Comparison of ENCODE assay signal across 17 mouse cellular contexts in genomic region chr4:137082866-137083265, GRCm38 (mm10). TPM values are rescaled to one million over a fixed set of nuclear protein-coding genes. Genes with fewer than 3 reads are reported as not detected.
DNase-seq lines count a peak whose midpoint lies in the region.
"Had no signal": no experiment of that assay in that cellular context is flagged by ENCODE, and none has a peak within 500 bp of the region (broad histone marks: within the 10 kb centered on the region; RNA-seq: fewer than 3 reads in every experiment).

No protein-coding gene starts in this region.

- DNase-seq in 3134 (ENCODE audit: extremely low read depth, insufficient read length, low spot score) (peak; percentile 50), 3T3-L1 (ENCODE audit: low read depth, low spot score) (peak; percentile 73), R1 (ENCODE audit: low read depth, low spot score) (peak; percentile 25), liver (no peak)
- DNase-seq in Muller cell, postnatal 12 days (ENCODE audit: inconsistent ontology term), result peak; percentile 59
- no peak for DNase-seq in left cerebral cortex, adult 9 months (ENCODE audit: low spot score in 2 of 2)
- no peak for DNase-seq in gastrocnemius, postnatal 25 days
- DNase-seq in frontal cortex, adult 2 months (ENCODE audit: extremely low spot score in 1 of 2, low spot score in 1 of 2), result no peak
- DNase-seq: adrenal gland, adult 8-10 months; adrenal gland, postnatal 14 days; adrenal gland, postnatal 36 days; cerebellum, adult 11-12 months; cerebellum, adult 2 months; cerebellum, adult 9-10 months; cerebellum, postnatal 10 days; cerebellum, postnatal 25 days; forebrain, postnatal 0 days had no signal

RNA-seq across cellular contexts. Expression of gene Zbtb40, which starts 34.3 kb away (rescaled TPM):
- total RNA-seq in gastrocnemius, postnatal 25 days (2021), result 1 to 10 TPM; 6.5 to 7.6 TPM
- 7.4 and 7.5 TPM in 2 replicates for polyA plus RNA-seq in frontal cortex, adult 2 months (2012; rRNA removed)

Comparison
In these comparisons a context has a peak if more than half of its experiments do, and no peak if none do; other contexts are left out.
1. DNase-seq: peak in 3134 (single experiment), 3T3-L1 (single experiment), Muller cell, postnatal 12 days (single experiment) and R1 (single experiment); none in left cerebral cortex, adult 9 months (0 of 2), liver (single experiment), gastrocnemius, postnatal 25 days (single experiment) and frontal cortex, adult 2 months (0 of 2).